Mouse (Mus musculus): ENCODE results near the gene Ppp4r3a. TPM values are rescaled to one million over a fixed set of nuclear protein-coding genes. Genes with fewer than 3 reads are reported as not detected.
A peak's percentile ranks its signal among the peaks of the same experiment; 100 is the strongest.
"Not testable (repeated sequence)": the region's sequence is repeated elsewhere in the genome, so short reads cannot be mapped to it uniquely, and the experiment has no call there.

The Ppp4r3a gene
- polyA plus RNA-seq, 1 experiment from 2014 or later = 31.1 TPM

- peak; percentile 43; the same call in 1 of the 2 replicates for ATAC-seq (replicated peaks; ENCODE audit: low FRiP score, low read depth)
- H3K4me3 ChIP-seq (replicated peaks; ENCODE audit: low read depth, low read length) = no peak overlapping the region
- TF ChIP-seq CTCF (IDR thresholded peaks at IDR 0.05; ENCODE audit: low read depth) = no peak
- peak overlapping the region; percentile 70 for H3K27ac ChIP-seq
- H3K9ac ChIP-seq (ENCODE audit: low read depth, low read length) = no peak overlapping the region
- DNase-seq (ENCODE audit: low spot score) = peak; percentile 65
- H3K9me3 ChIP-seq (replicated peaks; ENCODE audit: low read length) = no peaks in the 10 kb centered on the region
- 35% methylated on average over 4 of the region's 4 CpGs for WGBS
- H3K4me1 ChIP-seq (replicated peaks; ENCODE audit: insufficient read depth, low read length) = peaks cover 55% of the 10 kb centered on the region
- no peak overlapping the region for H3K4me2 ChIP-seq (ENCODE audit: low read length)
- H3K27me3 ChIP-seq (ENCODE audit: insufficient read depth, low read length) = no peaks in the 10 kb centered on the region
- no peaks in the 10 kb centered on the region; the same call in 1 of the 2 replicates for H3K36me3 ChIP-seq (ENCODE audit: insufficient read depth, low read length)
These were observed 67.6 kb downstream of the Ppp4r3a start for GRCm38 (mm10) chr12:101015926-101016325.

GRCm38 (mm10) chr12:101015165-101015560 is 68.3 kb downstream of the Ppp4r3a start:
- H3K27ac ChIP-seq = 0 out of 2 replicates have a peak overlapping the region, but pooled peaks have one; percentile 48
- H3K9ac ChIP-seq (ENCODE audit: low read depth, low read length) = no peak overlapping the region
- no peak overlapping the region for H3K4me2 ChIP-seq (ENCODE audit: low read length)
- H3K4me3 ChIP-seq (replicated peaks; ENCODE audit: low read depth, low read length) = no peak overlapping the region
- no peaks in the 10 kb centered on the region for H3K9me3 ChIP-seq (replicated peaks; ENCODE audit: low read length)
- 73% methylated on average over 11 of the region's 11 CpGs for WGBS
- no peak for DNase-seq (ENCODE audit: low spot score)
- no peak for ATAC-seq (replicated peaks; ENCODE audit: low FRiP score, low read depth)
- H3K36me3 ChIP-seq (ENCODE audit: insufficient read depth, low read length) = no peaks in the 10 kb centered on the region
- TF ChIP-seq CTCF (IDR thresholded peaks at IDR 0.05; ENCODE audit: low read depth) = no peak
- H3K27me3 ChIP-seq (ENCODE audit: insufficient read depth, low read length) = no peaks in the 10 kb centered on the region
- peaks cover 62% of the 10 kb centered on the region for H3K4me1 ChIP-seq (replicated peaks; ENCODE audit: insufficient read depth, low read length)

GRCm38 (mm10) chr12:101014549-101015164 is 68.8 kb downstream of the Ppp4r3a start:
- Histone ChIP-seq H3K4me1 (replicated peaks; ENCODE audit: insufficient read depth, low read length) (peaks cover 62% of the 10 kb centered on the region), H3K9ac (ENCODE audit: low read depth, low read length) (no peak overlapping the region), H3K4me3 (replicated peaks; ENCODE audit: low read depth, low read length) (no peak overlapping the region), H3K27ac (no peak overlapping the region), H3K36me3 (ENCODE audit: insufficient read depth, low read length) (no peaks in the 10 kb centered on the region), H3K4me2 (ENCODE audit: low read length) (no peak overlapping the region), H3K9me3 (replicated peaks; ENCODE audit: low read length) (no peaks in the 10 kb centered on the region), H3K27me3 (ENCODE audit: insufficient read depth, low read length) (no peaks in the 10 kb centered on the region)
- no peak for TF ChIP-seq CTCF (IDR thresholded peaks at IDR 0.05; ENCODE audit: low read depth)
- DNase-seq (ENCODE audit: low spot score) (no peak), ATAC-seq (replicated peaks; ENCODE audit: low FRiP score, low read depth) (no peak)
- WGBS = 42% methylated on average over 10 of the region's 10 CpGs

- not testable (repeated sequence) for H3K27me3 ChIP-seq (ENCODE audit: insufficient read depth, low read length); H3K4me2 ChIP-seq (ENCODE audit: low read length); H3K36me3 ChIP-seq (ENCODE audit: insufficient read depth, low read length); ATAC-seq (replicated peaks; ENCODE audit: low FRiP score, low read depth); H3K4me3 ChIP-seq (replicated peaks; ENCODE audit: low read depth, low read length); H3K9me3 ChIP-seq (replicated peaks; ENCODE audit: low read length); H3K9ac ChIP-seq (ENCODE audit: low read depth, low read length); DNase-seq (ENCODE audit: low spot score)
- WGBS = 84% methylated on average over 9 of the region's 9 CpGs
- Histone ChIP-seq H3K4me1 (replicated peaks; ENCODE audit: insufficient read depth, low read length) (peaks cover 62% of the 10 kb centered on the region), H3K27ac (0 out of 2 replicates have a peak overlapping the region, but pooled peaks have one; percentile 19)
These were observed 69.8 kb downstream of the Ppp4r3a start for GRCm38 (mm10) chr12:101013668-101014067.

- TF ChIP-seq CTCF (IDR thresholded peaks at IDR 0.05; ENCODE audit: low read depth) = no peak
- Histone ChIP-seq H3K27ac (peak overlapping the region; percentile 84), H3K4me1 (replicated peaks; ENCODE audit: insufficient read depth, low read length) (peaks cover 65% of the 10 kb centered on the region), H3K9me3 (replicated peaks; ENCODE audit: low read length) (no peaks in the 10 kb centered on the region), H3K4me3 (replicated peaks; ENCODE audit: low read depth, low read length) (no peak overlapping the region), H3K36me3 (ENCODE audit: insufficient read depth, low read length) (no peaks in the 10 kb centered on the region), H3K9ac (ENCODE audit: low read depth, low read length) (no peak overlapping the region), H3K27me3 (ENCODE audit: insufficient read depth, low read length) (no peaks in the 10 kb centered on the region), H3K4me2 (ENCODE audit: low read length) (no peak overlapping the region)
- 37% methylated on average over 8 of the region's 8 CpGs for WGBS
- DNase-seq (ENCODE audit: low spot score) (no peak), ATAC-seq (replicated peaks; ENCODE audit: low FRiP score, low read depth) (no peak)
These were observed 70.3 kb downstream of the Ppp4r3a start for GRCm38 (mm10) chr12:101013078-101013665.

GRCm38 (mm10) chr12:101012197-101013077 is 71.1 kb downstream of the Ppp4r3a start:
- no peaks in the 10 kb centered on the region for H3K9me3 ChIP-seq (replicated peaks; ENCODE audit: low read length)
- peak overlapping the region; percentile 37; the same call in 1 of the 2 replicates for H3K9ac ChIP-seq (ENCODE audit: low read depth, low read length)
- TF ChIP-seq CTCF (IDR thresholded peaks at IDR 0.05; ENCODE audit: low read depth) = no peak
- H3K4me3 ChIP-seq (replicated peaks; ENCODE audit: low read depth, low read length) = no peak overlapping the region
- no peaks in the 10 kb centered on the region for H3K27me3 ChIP-seq (ENCODE audit: insufficient read depth, low read length)
- H3K36me3 ChIP-seq (ENCODE audit: insufficient read depth, low read length) = no peaks in the 10 kb centered on the region
- H3K4me1 ChIP-seq (replicated peaks; ENCODE audit: insufficient read depth, low read length) = peaks cover 66% of the 10 kb centered on the region
- no peak for DNase-seq (ENCODE audit: low spot score)
- H3K27ac ChIP-seq = peak overlapping the region; percentile 84
- WGBS = 15% methylated on average over 17 of the region's 17 CpGs
- ATAC-seq (replicated peaks; ENCODE audit: low FRiP score, low read depth) = no peak
- peak overlapping the region; percentile 27; the same call in 1 of the 2 replicates for H3K4me2 ChIP-seq (ENCODE audit: low read length)

Measured in kidney, postnatal 0 days (tissue).